Mouse (Mus musculus) heart, embryonic 14.5 days (tissue): ENCODE data around the gene Rps9. TPM values are rescaled to one million over a fixed set of nuclear protein-coding genes. Genes with fewer than 3 reads are reported as not detected.
"Not testable (repeated sequence)": the region's sequence is repeated elsewhere in the genome, so short reads cannot be mapped to it uniquely, and the experiment has no call there.

Source experiments
- ATAC-seq: fragments of 200-750 bp; cut with Nextera tagmentation; 2 replicates; pipeline ENCODE4 v1.8.0; 2017; ENCODE audit warnings: low read depth, moderate TSS enrichment; ENCODE audit not compliant: insufficient number of reproducible peaks, insufficient read depth, low FRiP score
- H3K27ac ChIP-seq, 2 experiments: fragments of 200-500 bp in 1 of 2; fragments of 300-500 bp in 1 of 2; sonication (generic) in 1 of 2; replicated peaks in 1 of 2; 2 replicates each; pipeline ENCODE4 v1.5.1; 2012 to 2014; ENCODE audit warnings: low read depth in 2 of 2, low read length in 2 of 2, control low read depth in 1 of 2, mild to moderate bottlenecking in 1 of 2, mixed read lengths in 1 of 2; ENCODE audit not compliant: control insufficient read depth in 1 of 2, insufficient read depth in 1 of 2
- H3K27me3 ChIP-seq: fragments of 300-500 bp; sonication (generic); 2 replicates; pipeline ENCODE4 v1.6.1; 2014; ENCODE audit warnings: mild to moderate bottlenecking, low read length, control low read depth; ENCODE audit not compliant: control insufficient read depth, insufficient read depth
- H3K36me3 ChIP-seq: fragments of 300-500 bp; sonication (generic); 2 replicates; pipeline ENCODE4 v1.6.1; 2014; ENCODE audit warnings: mild to moderate bottlenecking, control low read depth, low read length, mixed read lengths; ENCODE audit not compliant: control insufficient read depth, insufficient read depth
- H3K4me1 ChIP-seq, 2 experiments: fragments of 200-500 bp in 1 of 2; fragments of 300-500 bp in 1 of 2; sonication (generic) in 1 of 2; 2 replicates each; pipeline ENCODE4 v1.6.1; 2012 to 2014; ENCODE audit warnings: low read length in 2 of 2, control low read depth in 1 of 2, mixed read lengths in 1 of 2; ENCODE audit not compliant: control insufficient read depth in 2 of 2, insufficient read depth in 2 of 2
- H3K4me2 ChIP-seq: fragments of 300-500 bp; sonication (generic); 2 replicates; pipeline ENCODE4 v1.6.1; 2014; ENCODE audit warnings: mild to moderate bottlenecking, low read length
- H3K4me3 ChIP-seq, 2 experiments: fragments of 200-500 bp in 1 of 2; fragments of 300-500 bp in 1 of 2; sonication (generic) in 1 of 2; 2 replicates each; pipeline ENCODE4 v1.5.1; 2012 to 2014; ENCODE audit warnings: low read length in 2 of 2, mild to moderate bottlenecking in 2 of 2, control low read depth in 1 of 2, low read depth in 1 of 2, moderate library complexity in 1 of 2; ENCODE audit not compliant: control insufficient read depth in 1 of 2, insufficient read depth in 1 of 2
- H3K9ac ChIP-seq: fragments of 300-500 bp; sonication (generic); 2 replicates; pipeline ENCODE4 v1.6.1; 2014; ENCODE audit warnings: mild to moderate bottlenecking, low read length
- H3K9me3 ChIP-seq: fragments of 300-500 bp; sonication (generic); 2 replicates; pipeline ENCODE4 v1.6.1; 2016; ENCODE audit warnings: low read length, control low read depth; ENCODE audit not compliant: control insufficient read depth
- WGBS: fragments of 180-500 bp; shearing (Covaris S2); extraction: QIAGEN DNeasy Blood & Tissue Kit; methylation state at CpG from one replicate; pipeline ENCODE4 v1.1.7; 2014; 5-methylcytosine and 5-hydroxymethylcytosine counted together
- polyA plus RNA-seq: library from polyadenylated mRNA; unstranded; fragments of >200 nt; fragmentation: Nextera tagmentation; extraction: Ambion mirVana; gene quantifications from 2 replicates; pipeline ENCODE4 v1.2.1, GENCODE M21; 2014

The Rps9 gene
- polyA plus RNA-seq, 1 experiment from 2014 or later = 1,003 TPM

- Histone ChIP-seq H3K4me3 (peak overlapping the region; percentile 59 to 66), H3K27ac (0 out of 4 replicates have a peak overlapping the region, but pooled peaks of 1 of the 2 experiments have one; percentile 98), H3K4me1 (peaks cover 13 to 16% of the 10 kb centered on the region in 2 experiments), H3K9me3 (no peaks in the 10 kb centered on the region), H3K36me3 (peaks cover 34% of the 10 kb centered on the region), H3K9ac (peak overlapping the region; percentile 85), H3K4me2 (peak overlapping the region; percentile 76), H3K27me3 (no peaks in the 10 kb centered on the region)
- no peak for ATAC-seq
- WGBS = 34% methylated on average over 3 of the region's 3 CpGs
Measured at GRCm38 (mm10) chr7:3691919-3692318, 11.9 kb upstream of the Rps9 start.

GRCm38 (mm10) chr7:3692382-3692986 lies 11.3 kb upstream of the Rps9 start, which contains the start of gene Tsen34:
Tsen34 (plus strand) TSS chr7:3692863.
- Histone ChIP-seq H3K4me2 (peak within 1 kb of the TSS; percentile 76), H3K36me3 (peaks cover 34% of the 10 kb centered on the region), H3K27me3 (no peaks in the 10 kb centered on the region), H3K9ac (peak within 1 kb of the TSS; percentile 85), H3K4me1 (peaks cover 13 to 16% of the 10 kb centered on the region in 2 experiments), H3K4me3 (peak within 1 kb of the TSS; percentile 59 to 66), H3K27ac (peak within 1 kb of the TSS; percentile 96 to 98), H3K9me3 (no peaks in the 10 kb centered on the region)
- ATAC-seq = peak; percentile 25; the same call in 1 of the 2 replicates
- WGBS = under 1% methylated on average over 49 of the region's 49 CpGs

GRCm38 (mm10) chr7:3692987-3693808 lies 10.6 kb upstream of the Rps9 start, which contains the start of gene Mboat7:
Mboat7 (minus strand) TSS chr7:3693523.
- Histone ChIP-seq H3K36me3 (peaks cover 39% of the 10 kb centered on the region), H3K27ac (peak within 1 kb of the TSS; percentile 96 to 98), H3K4me3 (peak within 1 kb of the TSS; percentile 59 to 66), H3K9ac (peak within 1 kb of the TSS; percentile 85), H3K27me3 (no peaks in the 10 kb centered on the region), H3K4me2 (peak within 1 kb of the TSS; percentile 76), H3K9me3 (no peaks in the 10 kb centered on the region), H3K4me1 (peaks cover 13 to 16% of the 10 kb centered on the region in 2 experiments)
- peak; percentile 90 for ATAC-seq
- WGBS = under 1% methylated on average over 55 of the region's 55 CpGs

- no peaks in the 10 kb centered on the region for H3K27me3 ChIP-seq
- peaks cover 13 to 16% of the 10 kb centered on the region in 2 experiments for H3K4me1 ChIP-seq
- H3K4me3 ChIP-seq = peak overlapping the region; percentile 59 to 66
- no peaks in the 10 kb centered on the region for H3K9me3 ChIP-seq
- peak overlapping the region; percentile 96 to 98 for H3K27ac ChIP-seq
- WGBS = under 1% methylated on average over 18 of the region's 18 CpGs
- H3K4me2 ChIP-seq = peak overlapping the region; percentile 76
- no peak for ATAC-seq
- H3K36me3 ChIP-seq = peaks cover 42% of the 10 kb centered on the region
- peak overlapping the region; percentile 85 for H3K9ac ChIP-seq
Measured at GRCm38 (mm10) chr7:3693809-3694075, 10.1 kb upstream of the Rps9 start.

GRCm38 (mm10) chr7:3694076-3694948 lies 9.5 kb upstream of the Rps9 start:
- peak; percentile 64 for ATAC-seq

GRCm38 (mm10) chr7:3694949-3695305 lies 8.9 kb upstream of the Rps9 start:
- Histone ChIP-seq H3K27ac (peak overlapping the region; percentile 68 to 98), H3K36me3 (peaks cover 54% of the 10 kb centered on the region), H3K4me2 (peak overlapping the region; percentile 76), H3K9ac (peak overlapping the region; percentile 85), H3K4me3 (peak overlapping the region; percentile 59 to 66), H3K4me1 (peaks cover 13 to 16% of the 10 kb centered on the region in 2 experiments)
- not testable (repeated sequence) for H3K9me3 ChIP-seq, ATAC-seq, H3K27me3 ChIP-seq
- WGBS = 5% methylated on average over 9 of the region's 9 CpGs

More at GRCm38 (mm10) chr7:3694076-3694948, 9.5 kb upstream of the Rps9 start:
- peaks cover 13 to 16% of the 10 kb centered on the region in 2 experiments for H3K4me1 ChIP-seq
- H3K4me3 ChIP-seq = peak overlapping the region; percentile 59 to 66
- H3K27ac ChIP-seq = peak overlapping the region; percentile 96 to 98
- peak overlapping the region; percentile 76 for H3K4me2 ChIP-seq
- no peaks in the 10 kb centered on the region for H3K9me3 ChIP-seq
- H3K36me3 ChIP-seq = peaks cover 47% of the 10 kb centered on the region
- no peaks in the 10 kb centered on the region for H3K27me3 ChIP-seq
- peak overlapping the region; percentile 85 for H3K9ac ChIP-seq
- WGBS = under 1% methylated on average over 45 of the region's 55 CpGs

GRCm38 (mm10) chr7:3698471-3698870 lies 5.3 kb upstream of the Rps9 start:
- no peak for ATAC-seq
- no peak overlapping the region for H3K9ac ChIP-seq
- H3K27ac ChIP-seq = no peak overlapping the region
- no peaks in the 10 kb centered on the region for H3K27me3 ChIP-seq
- no peak overlapping the region for H3K4me3 ChIP-seq
- WGBS = 97% methylated on average over 6 of the region's 6 CpGs
- peaks cover 2 to 9% of the 10 kb centered on the region in 2 experiments; a peak in 3 of 4 replicates for H3K4me1 ChIP-seq
- H3K36me3 ChIP-seq = peaks cover 63% of the 10 kb centered on the region
- H3K9me3 ChIP-seq = no peaks in the 10 kb centered on the region
- no peak overlapping the region for H3K4me2 ChIP-seq
